Comparison of ENCODE assay signal across 11 mouse cellular contexts in genomic region chr8:6132243-6132751, GRCm38 (mm10).
DNase-seq lines count a peak whose midpoint lies in the region; ATAC-seq and TF ChIP-seq lines count a peak whose summit lies in the region.
"Had no signal": no experiment of that assay in that cellular context is flagged by ENCODE, and none has a peak within 500 bp of the region (broad histone marks: within the 10 kb centered on the region; RNA-seq: fewer than 3 reads in every experiment).

No protein-coding gene starts in this region.

- no peak overlapping the region for H3K27ac ChIP-seq in embryonic facial prominence, embryonic 14.5 days (replicated peaks; ENCODE audit: low read depth, low read length)
- H3K27ac ChIP-seq in hindbrain, postnatal 0 days: no peak overlapping the region

- H3K4me3 ChIP-seq in embryonic facial prominence, embryonic 14.5 days (ENCODE audit: low read depth, low read length): no peak overlapping the region
- H3K4me3 ChIP-seq in hindbrain, postnatal 0 days (ENCODE audit: low read length): no peak overlapping the region

- no peaks in the 10 kb centered on the region for H3K27me3 ChIP-seq in embryonic facial prominence, embryonic 14.5 days (replicated peaks; ENCODE audit: control insufficient read depth, insufficient read depth, low read length)
- H3K27me3 ChIP-seq in hindbrain, postnatal 0 days (ENCODE audit: insufficient read depth, low read length): no peaks in the 10 kb centered on the region

- H3K36me3 ChIP-seq in embryonic facial prominence, embryonic 14.5 days (ENCODE audit: control insufficient read depth, insufficient read depth, low read length): no peaks in the 10 kb centered on the region
- no peaks in the 10 kb centered on the region for H3K36me3 ChIP-seq in hindbrain, postnatal 0 days (ENCODE audit: insufficient read depth, low read length)

- peak; percentile 92; the same call in 1 of the 2 replicates for ATAC-seq in embryonic facial prominence, embryonic 14.5 days (ENCODE audit: low read depth)
- peak; percentile 76 for ATAC-seq in hindbrain, postnatal 0 days

- intact Hi-C loops in left cerebral cortex, postnatal 25 days (cut with DNase I): no loop called here

- no peaks in the 10 kb centered on the region for H3K9me3 ChIP-seq in embryonic facial prominence, embryonic 14.5 days (ENCODE audit: control insufficient read depth, low read length)
- no peaks in the 10 kb centered on the region for H3K9me3 ChIP-seq in hindbrain, postnatal 0 days (ENCODE audit: low read length)

- DNase-seq in left cerebral cortex, postnatal 25 days (ENCODE audit: low spot score in 2 of 2): peak; percentile 7 to 39
- no peak for DNase-seq in left cerebral cortex, adult 11 months (ENCODE audit: low spot score)
- DNase-seq in embryonic facial prominence, embryonic 14.5 days (ENCODE audit: low spot score): peak; percentile 77
- DNase-seq in hindbrain, postnatal 0 days (ENCODE audit: low spot score): peak; percentile 54
- DNase-seq in retina, postnatal 1 day: peak; percentile 98
- DNase-seq in layer of hippocampus, adult 11-12 months (ENCODE audit: low spot score): no peak
- no peak for DNase-seq in heart, adult 9 months (ENCODE audit: low spot score in 2 of 2)
- DNase-seq: adrenal gland, postnatal 36 days; cerebellum, postnatal 25 days; heart, adult 18-20 months; lung, postnatal 14 days had no signal

- 26% methylated on average over 3 of the region's 3 CpGs for WGBS in embryonic facial prominence, embryonic 14.5 days
- 12% methylated on average over 3 of the region's 3 CpGs for WGBS in hindbrain, postnatal 0 days

- H3K9ac ChIP-seq in embryonic facial prominence, embryonic 14.5 days (ENCODE audit: low read depth, low read length): no peak overlapping the region
- H3K9ac ChIP-seq in hindbrain, postnatal 0 days (replicated peaks; ENCODE audit: low read length): no peak overlapping the region

- no peaks in the 10 kb centered on the region for H3K4me1 ChIP-seq in embryonic facial prominence, embryonic 14.5 days (ENCODE audit: control insufficient read depth, insufficient read depth, low read length)
- no peaks in the 10 kb centered on the region for H3K4me1 ChIP-seq in hindbrain, postnatal 0 days (ENCODE audit: insufficient read depth, low read length)

- no peak overlapping the region for H3K4me2 ChIP-seq in embryonic facial prominence, embryonic 14.5 days (ENCODE audit: low read depth, low read length)
- no peak overlapping the region for H3K4me2 ChIP-seq in hindbrain, postnatal 0 days (ENCODE audit: low read depth, low read length)

- TF ChIP-seq CTCF in hindbrain, postnatal 0 days (IDR thresholded peaks at IDR 0.05; ENCODE audit: low read depth): no peak

Comparison
In these comparisons a context has a peak if more than half of its experiments do, and no peak if none do; other contexts are left out.
1. DNase-seq: peak in left cerebral cortex, postnatal 25 days (2 of 2), embryonic facial prominence, embryonic 14.5 days (single experiment), hindbrain, postnatal 0 days (single experiment) and retina, postnatal 1 day (single experiment); none in left cerebral cortex, adult 11 months (single experiment), layer of hippocampus, adult 11-12 months (single experiment) and heart, adult 9 months (0 of 2).